In the genomic region with DNA sequence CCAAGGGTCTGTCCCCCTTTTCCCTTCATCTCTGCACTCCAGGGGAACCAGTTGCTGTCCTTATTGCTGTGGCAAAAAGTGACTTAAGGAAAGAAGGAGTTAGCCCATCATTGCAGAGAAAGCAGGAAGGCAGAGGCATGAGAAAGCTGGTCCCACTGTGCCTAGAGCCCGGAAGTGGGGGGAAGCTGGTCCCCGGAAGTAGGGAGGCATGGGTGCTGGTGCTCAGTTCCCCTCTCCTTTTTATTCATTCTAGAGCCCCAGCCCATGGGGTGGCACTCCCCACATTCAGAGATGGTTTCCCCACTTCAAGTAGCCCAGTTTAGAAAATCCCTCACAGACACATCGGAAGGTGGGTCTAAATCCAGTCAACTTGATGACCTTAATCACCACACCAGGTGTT, we compare ENCODE assay signal across 21 mouse cellular contexts.
"Had no signal": no experiment of that assay in that cellular context is flagged by ENCODE, and none has a peak within 500 bp of the region (broad histone marks: within the 10 kb centered on the region; RNA-seq: fewer than 3 reads in every experiment).

No protein-coding gene starts in this region.

- H3K27me3 ChIP-seq: heart, embryonic 13.5 days; heart, embryonic 15.5 days; hindbrain, embryonic 13.5 days; hindbrain, embryonic 15.5 days; kidney, embryonic 15.5 days; limb, embryonic 12.5 days; liver, embryonic 12.5 days had no signal

- H3K4me3 ChIP-seq: gastrocnemius, adult 2 months; heart, adult 2 months had no signal

- H3K27ac ChIP-seq: gastrocnemius, adult 2 months; heart, adult 2 months; heart, embryonic 13.5 days; hindbrain, embryonic 13.5 days; kidney, postnatal 0 days; liver, embryonic 12.5 days; liver, embryonic 14.5 days had no signal

- DNase-seq: gastrocnemius, adult 2 months; gastrocnemius, postnatal 10 days; gastrocnemius, postnatal 25 days; heart, adult 2 months; heart, postnatal 14 days; heart, postnatal 36 days; kidney, postnatal 14 days; kidney, postnatal 36 days; layer of hippocampus, adult 9-11 months; layer of hippocampus, postnatal 36 days; liver had no signal

- H3K9me3 ChIP-seq: heart, embryonic 15.5 days; hindbrain, embryonic 15.5 days; kidney, embryonic 15.5 days; limb, embryonic 10.5 days; liver, embryonic 12.5 days had no signal

- H3K36me3 ChIP-seq: heart, embryonic 13.5 days; heart, embryonic 15.5 days; hindbrain, embryonic 15.5 days; kidney, embryonic 15.5 days; limb, embryonic 10.5 days; limb, embryonic 12.5 days; liver, embryonic 12.5 days had no signal
